Mouse (Mus musculus): ENCODE results near the gene Dusp7. TPM values are rescaled to one million over a fixed set of nuclear protein-coding genes. Genes with fewer than 3 reads are reported as not detected.

Gene Dusp7
- polyA plus RNA-seq, 1 experiment from 2014 or later, result 63.3 TPM

- H3K27ac ChIP-seq, result no peak overlapping the region
- H3K36me3 ChIP-seq (ENCODE audit: inconsistent target), result no peaks in the 10 kb centered on the region
- H3K79me2 ChIP-seq (ENCODE audit: inconsistent target), result no peaks in the 10 kb centered on the region
- WGBS (ENCODE audit: missing documents), result 16% methylated on average over 9 of the region's 9 CpGs
- no peak overlapping the region for H3K4me3 ChIP-seq (ENCODE audit: inconsistent target)
These were observed 42.7 kb downstream of the Dusp7 start for GRCm38 (mm10) chr9:106411091-106411594.

GRCm38 (mm10) chr9:106411729-106412128, 43.3 kb downstream of the Dusp7 start:
- 58% methylated on average over 6 of the region's 6 CpGs for WGBS (ENCODE audit: missing documents)

GRCm38 (mm10) chr9:106412210-106412609, 43.8 kb downstream of the Dusp7 start:
- Histone ChIP-seq H3K36me3 (ENCODE audit: inconsistent target) (no peaks in the 10 kb centered on the region), H3K27ac (no peak overlapping the region), H3K79me2 (ENCODE audit: inconsistent target) (no peaks in the 10 kb centered on the region), H3K4me3 (ENCODE audit: inconsistent target) (no peak overlapping the region)
- WGBS (ENCODE audit: missing documents), result 100% methylated on average over 3 of the region's 3 CpGs

More at GRCm38 (mm10) chr9:106411729-106412128, 43.3 kb downstream of the Dusp7 start:
- Histone ChIP-seq H3K36me3 (ENCODE audit: inconsistent target) (no peaks in the 10 kb centered on the region), H3K4me3 (ENCODE audit: inconsistent target) (no peak overlapping the region), H3K27ac (no peak overlapping the region), H3K79me2 (ENCODE audit: inconsistent target) (no peaks in the 10 kb centered on the region)

- Histone ChIP-seq H3K36me3 (ENCODE audit: inconsistent target) (no peaks in the 10 kb centered on the region), H3K4me3 (ENCODE audit: inconsistent target) (no peak overlapping the region), H3K79me2 (ENCODE audit: inconsistent target) (no peaks in the 10 kb centered on the region), H3K27ac (no peak overlapping the region)
- WGBS (ENCODE audit: missing documents), result 94% methylated on average over 4 of the region's 5 CpGs
These were observed 45.2 kb downstream of the Dusp7 start for GRCm38 (mm10) chr9:106413606-106414005.

GRCm38 (mm10) chr9:106416826-106417225, 48.4 kb downstream of the Dusp7 start:
- no peaks in the 10 kb centered on the region for H3K79me2 ChIP-seq (ENCODE audit: inconsistent target)
- H3K4me3 ChIP-seq (ENCODE audit: inconsistent target), result no peak overlapping the region
- 90% methylated on average over 6 of the region's 6 CpGs for WGBS (ENCODE audit: missing documents)
- H3K27ac ChIP-seq, result no peak overlapping the region
- no peaks in the 10 kb centered on the region for H3K36me3 ChIP-seq (ENCODE audit: inconsistent target)

GRCm38 (mm10) chr9:106417841-106418625, 49.6 kb downstream of the Dusp7 start:
- H3K4me3 ChIP-seq (ENCODE audit: inconsistent target), result no peak overlapping the region
- no peaks in the 10 kb centered on the region for H3K36me3 ChIP-seq (ENCODE audit: inconsistent target)
- 26% methylated on average over 28 of the region's 29 CpGs for WGBS (ENCODE audit: missing documents)
- no peak overlapping the region for H3K27ac ChIP-seq
- no peaks in the 10 kb centered on the region for H3K79me2 ChIP-seq (ENCODE audit: inconsistent target)

GRCm38 (mm10) chr9:106420608-106421007, 52.2 kb downstream of the Dusp7 start:
- Histone ChIP-seq H3K36me3 (ENCODE audit: inconsistent target) (no peaks in the 10 kb centered on the region), H3K4me3 (ENCODE audit: inconsistent target) (no peak overlapping the region), H3K79me2 (ENCODE audit: inconsistent target) (no peaks in the 10 kb centered on the region), H3K27ac (no peak overlapping the region)
- 10% methylated on average over 2 of the region's 2 CpGs for WGBS (ENCODE audit: missing documents)

GRCm38 (mm10) chr9:106421033-106421864, 52.8 kb downstream of the Dusp7 start:
- H3K36me3 ChIP-seq (ENCODE audit: inconsistent target), result no peaks in the 10 kb centered on the region
- H3K79me2 ChIP-seq (ENCODE audit: inconsistent target), result no peaks in the 10 kb centered on the region
- no peak overlapping the region for H3K4me3 ChIP-seq (ENCODE audit: inconsistent target)
- no peak overlapping the region for H3K27ac ChIP-seq
- WGBS (ENCODE audit: missing documents), result 21% methylated on average over 14 of the region's 18 CpGs

- Histone ChIP-seq H3K4me3 (ENCODE audit: inconsistent target) (no peak overlapping the region), H3K79me2 (ENCODE audit: inconsistent target) (no peaks in the 10 kb centered on the region), H3K36me3 (ENCODE audit: inconsistent target) (no peaks in the 10 kb centered on the region), H3K27ac (no peak overlapping the region)
- WGBS (ENCODE audit: missing documents), result 0% methylated on average over 3 of the region's 3 CpGs
These were observed 53.4 kb downstream of the Dusp7 start for GRCm38 (mm10) chr9:106421865-106422160.

Other genes starting within 250 kb of the Dusp7 start
- 0.34 to 0.83 TPM (median 0.61 TPM) in 3 replicates for gene Glyctk, start 210.5 kb upstream of the Dusp7 start, polyA plus RNA-seq (2018)
- gene Wdr82, start 197.7 kb upstream of the Dusp7 start, polyA plus RNA-seq (2018), result 22.0 to 38.9 TPM (median 30.1 TPM) in 3 replicates
- gene Ppm1m, start 168.9 kb upstream of the Dusp7 start, polyA plus RNA-seq (2018), result 11.4 to 23.0 TPM (median 20.3 TPM) in 3 replicates
- 37.5 to 79.0 TPM (median 76.6 TPM) in 3 replicates for gene Twf2, start 165.5 kb upstream of the Dusp7 start, polyA plus RNA-seq (2018)
- 9.3 to 44.3 TPM (median 27.8 TPM) in 3 replicates for gene Tlr9, start 146.0 kb upstream of the Dusp7 start, polyA plus RNA-seq (2018)
- gene Alas1, start 120.0 kb upstream of the Dusp7 start, polyA plus RNA-seq (2018), result 173 to 195 TPM (median 183 TPM) in 3 replicates
- 2.7 to 6.4 TPM (median 3.5 TPM) in 3 replicates for gene Poc1a, start 87.6 kb upstream of the Dusp7 start, polyA plus RNA-seq (2018)
- 891 to 979 TPM (median 909 TPM) in 3 replicates for gene Rpl29, start 60.8 kb downstream of the Dusp7 start, polyA plus RNA-seq (2018)
- gene Acy1, start 69.7 kb downstream of the Dusp7 start, polyA plus RNA-seq (2018), result 2.5 to 5.7 TPM (median 2.6 TPM) in 3 replicates
- gene Abhd14b, start 78.8 kb downstream of the Dusp7 start, polyA plus RNA-seq (2018), result 10.0 to 22.7 TPM (median 15.4 TPM) in 3 replicates
- gene Abhd14a, start 79.0 kb downstream of the Dusp7 start, polyA plus RNA-seq (2018), result 3.5 to 10.0 TPM (median 5.9 TPM) in 3 replicates
- 2.8 to 4.6 TPM (median 4.5 TPM) in 3 replicates for gene Pcbp4, start 84.7 kb downstream of the Dusp7 start, polyA plus RNA-seq (2018)
- gene Gpr62, start 97.3 kb downstream of the Dusp7 start, polyA plus RNA-seq (2018), result not detected in 3 replicates
- gene Rrp9, start 107.3 kb downstream of the Dusp7 start, polyA plus RNA-seq (2018), result 10.1 to 24.9 TPM (median 11.4 TPM) in 3 replicates
- 28.0 to 31.0 TPM (median 28.4 TPM) in 3 replicates for gene Parp3, start 108.3 kb downstream of the Dusp7 start, polyA plus RNA-seq (2018)
- not detected in 3 replicates for gene Iqcf1, start 131.3 kb downstream of the Dusp7 start, polyA plus RNA-seq (2018)
- gene Iqcf5, start 145.9 kb downstream of the Dusp7 start, polyA plus RNA-seq (2018), result not detected in 3 replicates
- gene Iqcf3, start 193.0 kb downstream of the Dusp7 start, polyA plus RNA-seq (2018), result not detected in 3 replicates
- gene Iqcf4, start 202.4 kb downstream of the Dusp7 start, polyA plus RNA-seq (2018), result not detected in 3 replicates

Data from macrophage (primary cell).